Mouse (Mus musculus) neutrophil, adult 59 days (primary cell): Measurements from ENCODE around the gene Tbx4. TPM values are rescaled to one million over a fixed set of nuclear protein-coding genes. Genes with fewer than 3 reads are reported as not detected.

Source experiments
- total RNA-seq, 2 experiments: library from RNA; stranded (reverse); gene quantifications; 1 replicate in 1 of 2; 2 replicates in 1 of 2; pipeline ENCODE4 v1.2.4; 2023

The Tbx4 gene
- not detected for total RNA-seq

DNA sequence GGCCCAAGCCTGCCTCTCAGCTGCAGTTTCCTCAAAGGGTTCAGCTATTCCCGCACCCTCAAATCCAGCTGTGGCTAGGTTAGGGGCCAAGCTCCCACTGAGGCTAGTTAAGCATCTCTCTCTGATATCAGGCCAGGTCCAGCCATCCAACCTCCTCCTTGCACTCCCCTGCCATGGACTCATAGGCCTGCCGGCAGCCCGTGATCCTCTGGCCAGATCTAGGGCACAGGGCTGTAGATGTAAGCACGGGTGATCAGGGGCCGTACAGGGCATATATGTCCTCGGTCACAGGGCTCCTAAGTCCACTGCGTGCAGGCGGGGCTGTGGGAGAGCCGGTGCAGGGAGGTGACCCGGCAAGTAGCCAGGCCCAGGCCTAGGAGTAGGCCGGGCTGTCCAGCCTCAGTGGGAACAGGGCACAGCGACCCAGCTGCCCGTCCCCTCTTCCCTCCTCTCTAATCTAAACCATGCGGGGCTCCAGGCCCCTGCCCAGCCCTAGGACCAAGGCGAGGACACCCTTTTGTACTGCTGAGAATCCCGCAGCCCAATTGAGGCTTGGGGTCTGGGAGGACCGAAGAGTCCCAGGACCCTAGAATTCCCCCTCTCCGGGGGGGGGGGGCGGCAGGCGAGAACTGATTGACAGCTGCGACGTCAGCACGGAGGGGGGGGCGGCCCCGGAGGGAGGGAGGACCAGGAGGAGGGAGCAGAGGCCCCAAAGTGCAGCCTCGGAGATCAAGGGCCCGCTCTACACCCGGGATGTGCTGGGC is at the start of gene Tbx4:
Gene Tbx4 (plus strand): TSS at position 758 of the 764 bp plus-strand sequence.

DNA sequence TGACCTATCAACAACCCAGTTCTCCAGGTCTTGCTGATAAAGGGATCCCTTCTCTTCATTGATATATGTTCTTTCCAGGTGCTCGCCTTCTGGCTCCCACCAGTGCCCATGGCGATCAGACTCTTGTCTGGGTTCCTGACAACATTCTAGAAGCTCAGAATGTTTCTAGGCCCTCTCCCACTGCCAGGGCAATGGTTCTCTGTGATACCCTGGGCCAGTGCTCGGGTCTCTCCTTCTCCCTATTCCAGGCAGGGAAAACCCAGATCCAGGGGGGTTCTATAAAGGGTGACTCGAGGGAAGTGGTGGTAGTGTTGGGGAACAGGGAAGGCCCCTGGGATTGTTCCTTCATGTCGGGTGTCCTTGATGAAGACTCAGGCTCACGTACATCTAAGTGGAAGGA is 36.0 kb upstream of the Tbx4 start, which contains the start of gene Gm11444:
Gene Gm11444 (minus strand): TSS at position 101 of the 400 bp plus-strand sequence.

Other genes with a start within 250 kb of the Tbx4 start
- gene Tbx2, start 53.9 kb upstream of the Tbx4 start, total RNA-seq = under 1 TPM; 0.26 to 0.27 TPM
- not detected for gene Gm11444, start 36.1 kb upstream of the Tbx4 start, total RNA-seq